Mouse (Mus musculus): ENCODE data around the gene Mindy4.

- TF ChIP-seq CTCF (conservative IDR thresholded peaks at IDR 0.05 in 1 of 2, IDR thresholded peaks at IDR 0.05 in 1 of 2; ENCODE audit: low read depth in 2 of 2, low read length in 2 of 2) (no peak), POLR2A (IDR thresholded peaks at IDR 0.05; ENCODE audit: low read depth, low read length) (no peak), MAZ (IDR thresholded peaks at IDR 0.05; ENCODE audit: low read depth, low read length) (no peak), MAFK (IDR thresholded peaks at IDR 0.05; ENCODE audit: insufficient replicate concordance, low read length) (no peak), KAT2A (IDR thresholded peaks at IDR 0.05; ENCODE audit: insufficient replicate concordance, low read length) (no peak), SIN3A (IDR thresholded peaks at IDR 0.05; ENCODE audit: low read length) (no peak), RCOR1 (conservative IDR thresholded peaks at IDR 0.05; ENCODE audit: low read depth, low read length) (no peak)
Measured at GRCm38 (mm10) chr6:55264741-55265366, 61.7 kb downstream of the Mindy4 start.
